Mouse (Mus musculus): ENCODE measurements around the gene Psmd4. TPM values are rescaled to one million over a fixed set of nuclear protein-coding genes. Genes with fewer than 3 reads are reported as not detected.

The Psmd4 gene
- total RNA-seq (2017), result 164 and 233 TPM in 2 replicates

- ATAC-seq (replicated peaks in 1 of 2; ENCODE audit: insufficient read depth in 1 of 2, low FRiP score in 2 of 2, low TSS enrichment in 1 of 2, low read depth in 1 of 2, poor library complexity in 2 of 2, severe bottlenecking in 2 of 2), result peak; percentile 99
These were observed at the start of gene Psmd4 for GRCm38 (mm10) chr3:95042166-95042837. TSS of gene Psmd4 (minus strand) at chr3:95042614.

- ATAC-seq (replicated peaks in 1 of 2; ENCODE audit: insufficient read depth in 1 of 2, low FRiP score in 2 of 2, low TSS enrichment in 1 of 2, low read depth in 1 of 2, poor library complexity in 2 of 2, severe bottlenecking in 2 of 2), result no peak
These were observed 45.7 kb upstream of the Psmd4 start for GRCm38 (mm10) chr3:95088071-95088470.

- no peak for ATAC-seq (replicated peaks in 1 of 2; ENCODE audit: insufficient read depth in 1 of 2, low FRiP score in 2 of 2, low TSS enrichment in 1 of 2, low read depth in 1 of 2, poor library complexity in 2 of 2, severe bottlenecking in 2 of 2)
These were observed 29.2 kb upstream of the Psmd4 start for GRCm38 (mm10) chr3:95071606-95072005.

- no peak for ATAC-seq (replicated peaks in 1 of 2; ENCODE audit: insufficient read depth in 1 of 2, low FRiP score in 2 of 2, low TSS enrichment in 1 of 2, low read depth in 1 of 2, poor library complexity in 2 of 2, severe bottlenecking in 2 of 2)
These were observed 24.2 kb upstream of the Psmd4 start for GRCm38 (mm10) chr3:95066570-95066969.

GRCm38 (mm10) chr3:95066095-95066494, 23.7 kb upstream of the Psmd4 start:
- ATAC-seq (replicated peaks in 1 of 2; ENCODE audit: insufficient read depth in 1 of 2, low FRiP score in 2 of 2, low TSS enrichment in 1 of 2, low read depth in 1 of 2, poor library complexity in 2 of 2, severe bottlenecking in 2 of 2), result no peak

- ATAC-seq (replicated peaks in 1 of 2; ENCODE audit: insufficient read depth in 1 of 2, low FRiP score in 2 of 2, low TSS enrichment in 1 of 2, low read depth in 1 of 2, poor library complexity in 2 of 2, severe bottlenecking in 2 of 2), result no peak
These were observed 23.1 kb upstream of the Psmd4 start for GRCm38 (mm10) chr3:95065553-95065952.

DNA sequence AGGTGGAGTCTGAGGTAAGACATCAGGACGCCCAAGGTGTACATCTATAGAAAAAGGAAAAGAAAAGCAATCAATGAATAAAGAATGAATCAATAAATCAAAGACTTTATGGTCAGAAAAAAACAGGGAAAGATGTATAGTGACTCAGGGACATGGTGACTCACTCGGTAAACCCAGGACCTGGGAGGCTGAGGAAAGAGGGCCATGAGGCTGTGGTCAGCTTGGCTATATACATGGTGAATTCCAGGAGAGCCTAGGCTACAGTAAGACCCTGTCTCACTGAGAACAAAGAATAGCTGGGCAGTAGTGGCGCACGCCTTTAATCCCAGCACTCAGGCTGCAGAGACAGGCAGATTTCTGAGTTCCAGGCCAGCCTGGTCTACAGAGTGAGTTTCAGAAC, 21.3 kb upstream of the Psmd4 start:
- ATAC-seq (replicated peaks in 1 of 2; ENCODE audit: insufficient read depth in 1 of 2, low FRiP score in 2 of 2, low TSS enrichment in 1 of 2, low read depth in 1 of 2, poor library complexity in 2 of 2, severe bottlenecking in 2 of 2), result no peak

DNA sequence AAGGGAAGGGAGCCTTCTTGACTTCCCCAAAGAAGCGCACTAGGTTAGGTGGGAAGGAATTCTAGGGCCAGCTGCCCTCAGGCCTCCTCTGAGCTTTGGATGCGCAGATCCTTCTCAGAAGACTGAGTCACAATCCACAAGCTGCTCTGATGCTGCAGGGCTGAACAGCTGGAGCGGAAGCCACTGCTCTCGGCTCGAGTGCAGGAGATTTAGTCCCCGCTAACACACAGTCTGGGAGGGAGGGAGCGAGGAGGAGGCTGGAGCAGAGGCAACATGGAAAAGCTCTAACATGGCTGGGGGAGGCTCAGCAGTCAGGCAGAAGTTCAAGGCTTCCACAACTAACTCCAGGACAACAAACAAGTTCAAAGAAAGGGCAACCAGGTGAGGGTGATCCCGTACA, 15.7 kb upstream of the Psmd4 start:
- ATAC-seq (replicated peaks in 1 of 2; ENCODE audit: insufficient read depth in 1 of 2, low FRiP score in 2 of 2, low TSS enrichment in 1 of 2, low read depth in 1 of 2, poor library complexity in 2 of 2, severe bottlenecking in 2 of 2), result no peak

GRCm38 (mm10) chr3:95056275-95056674, 13.9 kb upstream of the Psmd4 start:
- ATAC-seq (replicated peaks in 1 of 2; ENCODE audit: insufficient read depth in 1 of 2, low FRiP score in 2 of 2, low TSS enrichment in 1 of 2, low read depth in 1 of 2, poor library complexity in 2 of 2, severe bottlenecking in 2 of 2), result no peak

DNA sequence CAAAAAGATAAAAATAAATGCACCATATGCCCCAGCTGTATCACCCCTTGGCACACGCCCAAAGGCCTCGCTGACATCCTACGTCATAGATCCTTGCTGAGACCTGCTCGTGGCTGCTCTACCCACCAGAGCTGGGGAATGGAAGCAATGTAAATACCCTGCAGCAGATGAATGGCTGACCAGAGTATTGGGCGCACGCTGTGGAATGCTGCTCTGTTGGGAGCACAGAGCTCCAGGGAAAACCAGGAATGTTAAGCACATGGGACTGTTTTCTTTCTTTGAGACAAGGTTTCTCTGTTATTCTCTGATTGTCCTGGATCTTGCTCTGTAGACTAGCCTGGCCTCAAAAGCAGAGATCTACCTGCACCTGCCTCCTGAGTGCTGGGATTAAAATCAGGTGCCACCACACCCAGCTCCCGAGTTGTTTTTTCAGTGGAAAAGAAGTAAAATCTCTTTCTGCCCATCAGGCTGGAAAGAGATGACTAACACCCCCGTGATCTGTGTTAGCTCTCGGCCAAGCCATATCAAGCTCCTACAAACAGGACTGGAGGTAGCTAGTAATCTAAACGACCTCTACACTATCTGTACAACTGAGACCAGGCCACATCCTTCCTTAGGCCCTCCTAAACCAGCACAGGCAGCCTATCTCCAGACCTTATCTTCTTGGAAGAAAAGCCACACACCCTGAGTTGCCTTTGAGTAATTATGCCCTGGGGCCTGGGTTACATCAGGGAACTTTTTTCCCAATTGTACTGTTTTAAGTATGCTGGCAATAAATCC, 12.3 kb upstream of the Psmd4 start:
- peak; percentile 46 to 55; a peak in 2 of 4 replicates for ATAC-seq (replicated peaks in 1 of 2; ENCODE audit: insufficient read depth in 1 of 2, low FRiP score in 2 of 2, low TSS enrichment in 1 of 2, low read depth in 1 of 2, poor library complexity in 2 of 2, severe bottlenecking in 2 of 2)

- peak; percentile 80 to 87 for ATAC-seq (replicated peaks in 1 of 2; ENCODE audit: insufficient read depth in 1 of 2, low FRiP score in 2 of 2, low TSS enrichment in 1 of 2, low read depth in 1 of 2, poor library complexity in 2 of 2, severe bottlenecking in 2 of 2)
These were observed 11.3 kb upstream of the Psmd4 start for GRCm38 (mm10) chr3:95053701-95054100.

GRCm38 (mm10) chr3:95052959-95053358, 10.5 kb upstream of the Psmd4 start:
- ATAC-seq (replicated peaks in 1 of 2; ENCODE audit: insufficient read depth in 1 of 2, low FRiP score in 2 of 2, low TSS enrichment in 1 of 2, low read depth in 1 of 2, poor library complexity in 2 of 2, severe bottlenecking in 2 of 2), result peak; percentile 50 to 58; a peak in 1 of 4 replicates

DNA sequence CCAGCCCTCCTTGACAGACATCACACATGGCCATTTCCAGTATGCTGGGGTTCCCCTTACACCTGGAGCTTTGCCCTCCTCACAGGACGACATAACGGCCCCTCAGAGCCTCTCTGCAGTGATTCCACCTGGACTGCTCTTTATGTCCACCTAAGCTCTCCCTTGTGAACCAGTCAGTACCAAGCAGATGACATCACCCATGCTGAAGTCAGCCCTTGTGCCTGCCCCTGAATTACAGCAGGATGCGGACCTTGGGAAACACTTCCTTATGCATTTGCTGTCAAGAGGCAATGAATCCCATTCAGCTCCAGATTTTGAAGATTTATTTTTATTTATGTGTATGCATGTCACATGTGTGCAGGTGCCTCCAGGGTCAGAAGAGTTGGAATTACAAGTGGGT, 5.5 kb upstream of the Psmd4 start:
- no peak for ATAC-seq (replicated peaks in 1 of 2; ENCODE audit: insufficient read depth in 1 of 2, low FRiP score in 2 of 2, low TSS enrichment in 1 of 2, low read depth in 1 of 2, poor library complexity in 2 of 2, severe bottlenecking in 2 of 2)

- ATAC-seq (replicated peaks in 1 of 2; ENCODE audit: insufficient read depth in 1 of 2, low FRiP score in 2 of 2, low TSS enrichment in 1 of 2, low read depth in 1 of 2, poor library complexity in 2 of 2, severe bottlenecking in 2 of 2), result no peak
These were observed 4.1 kb upstream of the Psmd4 start for GRCm38 (mm10) chr3:95046462-95047057.

DNA sequence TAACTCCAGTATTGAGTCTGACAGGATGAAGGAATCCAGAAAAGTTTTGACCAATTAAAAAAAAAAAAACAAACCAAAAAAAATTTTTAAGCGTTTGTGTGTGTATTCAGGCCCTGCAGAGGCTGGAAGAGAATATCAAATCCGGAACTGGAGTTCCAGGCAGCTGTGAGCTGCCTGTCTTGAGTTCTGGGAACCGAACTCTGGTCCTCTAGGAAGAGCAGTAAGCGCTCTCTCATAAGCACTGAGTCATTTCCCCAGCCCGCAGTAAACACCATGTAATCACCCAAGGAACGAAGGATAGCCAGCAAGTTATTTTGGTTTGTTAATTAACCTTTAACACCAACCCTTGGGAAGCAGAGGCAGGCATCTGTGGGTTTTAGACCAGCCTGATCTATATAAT, 837 bp upstream of the Psmd4 start:
- no peak for ATAC-seq (replicated peaks in 1 of 2; ENCODE audit: insufficient read depth in 1 of 2, low FRiP score in 2 of 2, low TSS enrichment in 1 of 2, low read depth in 1 of 2, poor library complexity in 2 of 2, severe bottlenecking in 2 of 2)

DNA sequence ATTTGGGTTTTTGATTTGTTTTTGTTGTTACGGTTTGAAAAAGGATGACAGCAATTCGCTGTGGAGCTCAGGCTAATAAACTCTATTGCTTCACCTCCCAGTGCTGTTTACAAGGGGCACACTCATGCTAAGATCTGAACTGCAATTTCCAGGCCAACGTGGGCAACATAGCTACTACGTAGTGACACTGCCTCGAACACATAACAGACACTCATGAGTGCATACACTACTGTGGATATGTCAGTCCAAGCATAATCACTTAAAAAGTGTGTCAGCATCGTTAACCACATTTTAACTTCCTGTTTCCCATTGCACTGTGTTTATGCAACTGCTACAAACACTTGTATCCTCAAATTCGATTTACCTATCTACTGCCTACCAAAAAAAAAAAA, 420 bp upstream of the Psmd4 start:
- ATAC-seq (replicated peaks in 1 of 2; ENCODE audit: insufficient read depth in 1 of 2, low FRiP score in 2 of 2, low TSS enrichment in 1 of 2, low read depth in 1 of 2, poor library complexity in 2 of 2, severe bottlenecking in 2 of 2), result peak; percentile 51 to 75; a peak in 3 of 4 replicates

- ATAC-seq (replicated peaks in 1 of 2; ENCODE audit: insufficient read depth in 1 of 2, low FRiP score in 2 of 2, low TSS enrichment in 1 of 2, low read depth in 1 of 2, poor library complexity in 2 of 2, severe bottlenecking in 2 of 2), result no peak
These were observed 789 bp downstream of the Psmd4 start for GRCm38 (mm10) chr3:95041625-95042024.

GRCm38 (mm10) chr3:95029953-95030352, 12.5 kb downstream of the Psmd4 start:
- no peak for ATAC-seq (replicated peaks in 1 of 2; ENCODE audit: insufficient read depth in 1 of 2, low FRiP score in 2 of 2, low TSS enrichment in 1 of 2, low read depth in 1 of 2, poor library complexity in 2 of 2, severe bottlenecking in 2 of 2)

Data from hematopoietic stem cell, adult 5-6 weeks (primary cell).